Mouse (Mus musculus) liver, embryonic 16.5 days (tissue): ENCODE results near the gene Nup210. TPM values are rescaled to one million over a fixed set of nuclear protein-coding genes. Genes with fewer than 3 reads are reported as not detected.

Source experiments
- ATAC-seq: fragments of 200-750 bp; cut with Nextera tagmentation; 2 replicates; pipeline ENCODE4 v1.8.0; 2017; ENCODE audit warnings: low read depth, mild to moderate bottlenecking, moderate number of reproducible peaks, moderate library complexity
- H3K27ac ChIP-seq: fragments of 300-500 bp; sonication (generic); 2 replicates; pipeline ENCODE4 v1.5.1; 2014; ENCODE audit warnings: mild to moderate bottlenecking, low read length
- H3K27me3 ChIP-seq: fragments of 300-500 bp; sonication (generic); 2 replicates; pipeline ENCODE4 v1.6.1; 2014; ENCODE audit warnings: low read depth, low read length, mixed read lengths; ENCODE audit not compliant: control insufficient read depth, insufficient read depth
- H3K36me3 ChIP-seq: fragments of 300-500 bp; sonication (generic); 2 replicates; pipeline ENCODE4 v1.6.1; 2014; ENCODE audit warnings: mild to moderate bottlenecking; ENCODE audit not compliant: control insufficient read depth, insufficient read depth
- H3K4me1 ChIP-seq: fragments of 300-500 bp; sonication (generic); 2 replicates; pipeline ENCODE4 v1.6.1; 2014; ENCODE audit warnings: low read depth, low read length, mixed read lengths; ENCODE audit not compliant: control insufficient read depth
- H3K4me2 ChIP-seq: fragments of 300-500 bp; sonication (generic); 2 replicates; pipeline ENCODE4 v1.6.1; 2014; ENCODE audit warnings: low read depth, low read length, mixed read lengths
- H3K4me3 ChIP-seq: fragments of 300-500 bp; sonication (generic); 2 replicates; pipeline ENCODE4 v1.5.1; 2014; ENCODE audit warnings: low read depth, mild to moderate bottlenecking, low read length
- H3K9ac ChIP-seq: fragments of 300-500 bp; sonication (generic); 2 replicates; pipeline ENCODE4 v1.6.1; 2014; ENCODE audit warnings: low read depth, low read length
- H3K9me3 ChIP-seq: fragments of 300-500 bp; sonication (generic); replicated peaks from 2 replicates; pipeline ENCODE4 v1.6.1; 2016; ENCODE audit warnings: low read length; ENCODE audit not compliant: control insufficient read depth
- WGBS: fragments of 180-500 bp; shearing (Covaris S2); extraction: QIAGEN DNeasy Blood & Tissue Kit; methylation state at CpG from one replicate; pipeline ENCODE4 v1.1.7; 2014; ENCODE audit not compliant: insufficient replicate concordance; 5-methylcytosine and 5-hydroxymethylcytosine counted together
- polyA plus RNA-seq: library from polyadenylated mRNA; unstranded; fragments of >200 nt; fragmentation: Nextera tagmentation; extraction: Ambion mirVana; gene quantifications from 2 replicates; pipeline ENCODE4 v1.2.1, GENCODE M21; 2015

The Nup210 gene
- polyA plus RNA-seq, 1 experiment from 2014 or later, result 33.2 TPM

GRCm38 (mm10) chr6:91046184-91046583 is 70.4 kb downstream of the Nup210 start:
- Histone ChIP-seq H3K36me3 (peaks cover 34% of the 10 kb centered on the region), H3K9me3 (no peaks in the 10 kb centered on the region), H3K4me3 (no peak overlapping the region), H3K4me2 (no peak overlapping the region), H3K4me1 (no peaks in the 10 kb centered on the region), H3K27ac (no peak overlapping the region), H3K27me3 (no peaks in the 10 kb centered on the region), H3K9ac (no peak overlapping the region)
- WGBS, result 82% methylated on average over 5 of the region's 5 CpGs
- ATAC-seq, result no peak

GRCm38 (mm10) chr6:91044628-91045331 is 71.8 kb downstream of the Nup210 start:
- Histone ChIP-seq H3K4me2 (no peak overlapping the region), H3K9ac (no peak overlapping the region), H3K27me3 (no peaks in the 10 kb centered on the region), H3K36me3 (peaks cover 41% of the 10 kb centered on the region), H3K9me3 (no peaks in the 10 kb centered on the region), H3K4me1 (no peaks in the 10 kb centered on the region), H3K27ac (no peak overlapping the region), H3K4me3 (no peak overlapping the region)
- ATAC-seq, result no peak
- 74% methylated on average over 6 of the region's 6 CpGs for WGBS

GRCm38 (mm10) chr6:91041287-91041686 is 75.3 kb downstream of the Nup210 start:
- Histone ChIP-seq H3K27me3 (no peaks in the 10 kb centered on the region), H3K9me3 (no peaks in the 10 kb centered on the region), H3K36me3 (peaks cover 62% of the 10 kb centered on the region), H3K27ac (no peak overlapping the region), H3K4me3 (no peak overlapping the region), H3K4me2 (no peak overlapping the region), H3K4me1 (no peaks in the 10 kb centered on the region), H3K9ac (no peak overlapping the region)
- 82% methylated on average over 5 of the region's 5 CpGs for WGBS
- ATAC-seq, result no peak

- H3K27me3 ChIP-seq, result no peaks in the 10 kb centered on the region
- H3K9me3 ChIP-seq, result no peaks in the 10 kb centered on the region
- no peak overlapping the region for H3K4me3 ChIP-seq
- H3K4me2 ChIP-seq, result no peak overlapping the region
- H3K27ac ChIP-seq, result no peak overlapping the region
- ATAC-seq, result no peak
- WGBS, result 91% methylated on average over 5 of the region's 5 CpGs
- H3K36me3 ChIP-seq, result peaks cover 62% of the 10 kb centered on the region
- no peak overlapping the region for H3K9ac ChIP-seq
- no peaks in the 10 kb centered on the region for H3K4me1 ChIP-seq
Measured at GRCm38 (mm10) chr6:91028256-91028655, 88.4 kb downstream of the Nup210 start.

GRCm38 (mm10) chr6:91020810-91021209 is 95.8 kb downstream of the Nup210 start:
- no peaks in the 10 kb centered on the region for H3K9me3 ChIP-seq
- ATAC-seq, result no peak
- peaks cover 45% of the 10 kb centered on the region for H3K36me3 ChIP-seq
- no peaks in the 10 kb centered on the region for H3K4me1 ChIP-seq
- H3K4me2 ChIP-seq, result no peak overlapping the region
- H3K9ac ChIP-seq, result no peak overlapping the region
- 91% methylated on average over 7 of the region's 7 CpGs for WGBS
- no peak overlapping the region for H3K4me3 ChIP-seq
- no peaks in the 10 kb centered on the region for H3K27me3 ChIP-seq
- no peak overlapping the region for H3K27ac ChIP-seq

- Histone ChIP-seq H3K27ac (no peak overlapping the region), H3K36me3 (peaks cover 50% of the 10 kb centered on the region), H3K4me3 (no peak overlapping the region), H3K9me3 (no peaks in the 10 kb centered on the region), H3K27me3 (no peaks in the 10 kb centered on the region), H3K9ac (no peak overlapping the region), H3K4me2 (no peak overlapping the region), H3K4me1 (no peaks in the 10 kb centered on the region)
- WGBS, result 81% methylated on average over 7 of the region's 7 CpGs
- no peak for ATAC-seq
Measured at GRCm38 (mm10) chr6:91016600-91017230, 99.9 kb downstream of the Nup210 start.

- H3K4me3 ChIP-seq, result no peak overlapping the region
- H3K9me3 ChIP-seq, result no peaks in the 10 kb centered on the region
- H3K36me3 ChIP-seq, result peaks cover 32% of the 10 kb centered on the region
- WGBS, result 81% methylated on average over 9 of the region's 9 CpGs
- no peak for ATAC-seq
- H3K4me2 ChIP-seq, result no peak overlapping the region
- H3K27ac ChIP-seq, result no peak overlapping the region
- no peaks in the 10 kb centered on the region for H3K27me3 ChIP-seq
- no peak overlapping the region for H3K9ac ChIP-seq
- H3K4me1 ChIP-seq, result no peaks in the 10 kb centered on the region
Measured at GRCm38 (mm10) chr6:91014198-91014958, 102.3 kb downstream of the Nup210 start.

GRCm38 (mm10) chr6:91012458-91012857 is 104.2 kb downstream of the Nup210 start:
- no peak overlapping the region for H3K27ac ChIP-seq
- H3K9me3 ChIP-seq, result no peaks in the 10 kb centered on the region
- H3K4me2 ChIP-seq, result no peak overlapping the region
- no peak overlapping the region for H3K9ac ChIP-seq
- H3K4me1 ChIP-seq, result peaks cover 15% of the 10 kb centered on the region
- no peak for ATAC-seq
- 83% methylated on average over 3 of the region's 3 CpGs for WGBS
- H3K27me3 ChIP-seq, result no peaks in the 10 kb centered on the region
- peaks cover 25% of the 10 kb centered on the region for H3K36me3 ChIP-seq
- H3K4me3 ChIP-seq, result no peak overlapping the region

GRCm38 (mm10) chr6:91011568-91011967 is 105.1 kb downstream of the Nup210 start:
- Histone ChIP-seq H3K36me3 (peaks cover 16% of the 10 kb centered on the region), H3K27ac (no peak overlapping the region), H3K4me3 (no peak overlapping the region), H3K4me2 (no peak overlapping the region), H3K27me3 (no peaks in the 10 kb centered on the region), H3K9ac (no peak overlapping the region), H3K4me1 (peaks cover 22% of the 10 kb centered on the region), H3K9me3 (no peaks in the 10 kb centered on the region)
- ATAC-seq, result no peak
- whole genome bisulfite sequencing, result 75% methylated on average over 4 of the region's 4 CpGs
